Mouse (Mus musculus) lung, embryonic 15.5 days (tissue): Measurements from ENCODE around the gene Clk4. TPM values are rescaled to one million over a fixed set of nuclear protein-coding genes. Genes with fewer than 3 reads are reported as not detected.
A peak's percentile ranks its signal among the peaks of the same experiment; 100 is the strongest.

ENCODE experiments used
- ATAC-seq: fragments of 200-750 bp; cut with Nextera tagmentation; 2 replicates; pipeline ENCODE4 v1.8.0; 2017; ENCODE audit warnings: moderate number of reproducible peaks, borderline replicate concordance; ENCODE audit not compliant: low FRiP score, low TSS enrichment; ENCODE audit errors: extremely low read depth
- H3K27ac ChIP-seq: fragments of 300-500 bp; sonication (generic); 2 replicates; pipeline ENCODE4 v1.5.1; 2015; ENCODE audit warnings: moderate library complexity, mild to moderate bottlenecking, inconsistent platforms
- H3K27me3 ChIP-seq: fragments of 300-500 bp; sonication (generic); 2 replicates; pipeline ENCODE4 v1.6.1; 2015; ENCODE audit warnings: inconsistent platforms
- H3K36me3 ChIP-seq: fragments of 300-500 bp; sonication (generic); 2 replicates; pipeline ENCODE4 v1.6.1; 2015; ENCODE audit warnings: inconsistent platforms
- H3K4me1 ChIP-seq: fragments of 300-500 bp; sonication (generic); 2 replicates; pipeline ENCODE4 v1.6.1; 2015; ENCODE audit warnings: inconsistent platforms
- H3K4me2 ChIP-seq: fragments of 300-500 bp; sonication (generic); 2 replicates; pipeline ENCODE4 v1.6.1; 2015; ENCODE audit warnings: inconsistent platforms, mild to moderate bottlenecking, moderate library complexity
- H3K4me3 ChIP-seq: fragments of 300-500 bp; sonication (generic); 2 replicates; pipeline ENCODE4 v1.5.1; 2015; ENCODE audit warnings: mild to moderate bottlenecking, inconsistent platforms
- H3K9ac ChIP-seq: fragments of 300-500 bp; sonication (generic); 2 replicates; pipeline ENCODE4 v1.6.1; 2015; ENCODE audit warnings: inconsistent platforms
- H3K9me3 ChIP-seq: fragments of 300-500 bp; sonication (generic); 2 replicates; pipeline ENCODE4 v1.6.1; 2016; ENCODE audit warnings: inconsistent platforms
- WGBS: fragments of 180-500 bp; shearing (Covaris S2); methylation state at CpG from one replicate; pipeline ENCODE4 v1.1.7; 2015; 5-methylcytosine and 5-hydroxymethylcytosine counted together
- polyA plus RNA-seq: library from polyadenylated mRNA; unstranded; fragments of >200 nt; fragmentation: Nextera tagmentation; extraction: Ambion mirVana; gene quantifications from 2 replicates; pipeline ENCODE4 v1.2.1, GENCODE M21; 2015

The Clk4 gene
- polyA plus RNA-seq, 1 experiment from 2014 or later = 108 TPM

- H3K36me3 ChIP-seq = peaks cover 14% of the 10 kb centered on the region
- no peaks in the 10 kb centered on the region for H3K27me3 ChIP-seq
- H3K4me3 ChIP-seq = peak overlapping the region; percentile 69; the same call in 1 of the 2 replicates
- no peak overlapping the region for H3K27ac ChIP-seq
- H3K4me1 ChIP-seq = peaks cover 29% of the 10 kb centered on the region
- H3K9ac ChIP-seq = no peak overlapping the region
- peak overlapping the region; percentile 86 for H3K4me2 ChIP-seq
- no peaks in the 10 kb centered on the region for H3K9me3 ChIP-seq
- ATAC-seq = no peak
- WGBS = 43% methylated on average over 3 of the region's 3 CpGs
Observed at GRCm38 (mm10) chr11:51265326-51265725, 3.8 kb downstream of the Clk4 start.

GRCm38 (mm10) chr11:51274418-51274817 lies 12.9 kb downstream of the Clk4 start:
- H3K4me2 ChIP-seq = no peak overlapping the region
- no peak overlapping the region for H3K27ac ChIP-seq
- H3K36me3 ChIP-seq = peaks cover 70% of the 10 kb centered on the region
- no peak overlapping the region for H3K4me3 ChIP-seq
- no peak overlapping the region for H3K9ac ChIP-seq
- H3K27me3 ChIP-seq = no peaks in the 10 kb centered on the region
- ATAC-seq = no peak
- H3K9me3 ChIP-seq = no peaks in the 10 kb centered on the region
- no peaks in the 10 kb centered on the region for H3K4me1 ChIP-seq
- WGBS = 83% methylated on average over 1 of the region's 1 CpGs

GRCm38 (mm10) chr11:51289564-51290041 lies 28.1 kb downstream of the Clk4 start, which contains the start of gene Col23a1:
Gene Col23a1 (plus strand): TSS chr11:51289920.
- H3K9ac ChIP-seq = peak within 1 kb of the TSS; percentile 71
- H3K9me3 ChIP-seq = no peaks in the 10 kb centered on the region
- peak within 1 kb of the TSS; percentile 81 for H3K27ac ChIP-seq
- peak; percentile 95 for ATAC-seq
- H3K27me3 ChIP-seq = peaks cover 14% of the 10 kb centered on the region; the same call in 1 of the 2 replicates
- under 1% methylated on average over 38 of the region's 38 CpGs for WGBS
- H3K36me3 ChIP-seq = 0 out of 2 replicates have a peak, but pooled peaks cover 3% of the 10 kb centered on the region
- peak within 1 kb of the TSS; percentile 72 for H3K4me3 ChIP-seq
- peaks cover 24% of the 10 kb centered on the region for H3K4me1 ChIP-seq
- peak within 1 kb of the TSS; percentile 95 for H3K4me2 ChIP-seq

GRCm38 (mm10) chr11:51290066-51290955 lies 28.8 kb downstream of the Clk4 start:
- WGBS = 1% methylated on average over 73 of the region's 74 CpGs
- Histone ChIP-seq H3K4me3 (peak overlapping the region; percentile 72), H3K4me2 (peak overlapping the region; percentile 95), H3K27me3 (peaks cover 14% of the 10 kb centered on the region; the same call in 1 of the 2 replicates), H3K36me3 (0 out of 2 replicates have a peak, but pooled peaks cover under 1% of the 10 kb centered on the region), H3K9me3 (no peaks in the 10 kb centered on the region), H3K4me1 (peaks cover 24% of the 10 kb centered on the region), H3K9ac (peak overlapping the region; percentile 71), H3K27ac (peak overlapping the region; percentile 81)
- peak; percentile 79 for ATAC-seq

- H3K4me3 ChIP-seq = no peak overlapping the region
- H3K4me2 ChIP-seq = no peak overlapping the region
- no peak overlapping the region for H3K9ac ChIP-seq
- H3K36me3 ChIP-seq = no peaks in the 10 kb centered on the region
- peaks cover 14% of the 10 kb centered on the region; the same call in 1 of the 2 replicates for H3K27me3 ChIP-seq
- ATAC-seq = no peak
- no peaks in the 10 kb centered on the region for H3K9me3 ChIP-seq
- no peak overlapping the region for H3K27ac ChIP-seq
- WGBS = 59% methylated on average over 2 of the region's 2 CpGs
- peaks cover 23% of the 10 kb centered on the region for H3K4me1 ChIP-seq
Observed at GRCm38 (mm10) chr11:51293956-51294530, 32.5 kb downstream of the Clk4 start.

GRCm38 (mm10) chr11:51295742-51296141 lies 34.2 kb downstream of the Clk4 start:
- Histone ChIP-seq H3K4me1 (peaks cover 13% of the 10 kb centered on the region), H3K4me2 (no peak overlapping the region), H3K27me3 (peaks cover 9% of the 10 kb centered on the region; the same call in 1 of the 2 replicates), H3K9ac (no peak overlapping the region), H3K4me3 (no peak overlapping the region), H3K36me3 (no peaks in the 10 kb centered on the region), H3K9me3 (no peaks in the 10 kb centered on the region), H3K27ac (no peak overlapping the region)
- 75% methylated on average over 3 of the region's 3 CpGs for WGBS
- no peak for ATAC-seq

- no peak for ATAC-seq
- 82% methylated on average over 4 of the region's 4 CpGs for WGBS
Observed at GRCm38 (mm10) chr11:51298691-51299090, 37.2 kb downstream of the Clk4 start.

GRCm38 (mm10) chr11:51302396-51302795 lies 40.9 kb downstream of the Clk4 start:
- no peak overlapping the region for H3K9ac ChIP-seq
- H3K9me3 ChIP-seq = no peaks in the 10 kb centered on the region
- no peaks in the 10 kb centered on the region for H3K4me1 ChIP-seq
- 69% methylated on average over 5 of the region's 5 CpGs for WGBS
- no peak overlapping the region for H3K27ac ChIP-seq
- no peak for ATAC-seq
- H3K4me2 ChIP-seq = no peak overlapping the region
- H3K27me3 ChIP-seq = no peaks in the 10 kb centered on the region
- no peak overlapping the region for H3K4me3 ChIP-seq
- no peaks in the 10 kb centered on the region for H3K36me3 ChIP-seq

More at GRCm38 (mm10) chr11:51298691-51299090, 37.2 kb downstream of the Clk4 start:
- no peak overlapping the region for H3K9ac ChIP-seq
- no peak overlapping the region for H3K27ac ChIP-seq
- no peak overlapping the region for H3K4me2 ChIP-seq
- H3K36me3 ChIP-seq = no peaks in the 10 kb centered on the region
- H3K4me1 ChIP-seq = peaks cover 6% of the 10 kb centered on the region; the same call in 1 of the 2 replicates
- no peaks in the 10 kb centered on the region for H3K27me3 ChIP-seq
- H3K9me3 ChIP-seq = no peaks in the 10 kb centered on the region
- no peak overlapping the region for H3K4me3 ChIP-seq

GRCm38 (mm10) chr11:51303981-51304553 lies 42.5 kb downstream of the Clk4 start:
- no peaks in the 10 kb centered on the region for H3K27me3 ChIP-seq
- no peaks in the 10 kb centered on the region for H3K36me3 ChIP-seq
- no peak overlapping the region for H3K27ac ChIP-seq
- no peaks in the 10 kb centered on the region for H3K9me3 ChIP-seq
- no peak overlapping the region for H3K4me3 ChIP-seq
- H3K4me2 ChIP-seq = no peak overlapping the region
- peaks cover 7% of the 10 kb centered on the region for H3K4me1 ChIP-seq
- 60% methylated on average over 12 of the region's 12 CpGs for WGBS
- no peak for ATAC-seq
- no peak overlapping the region for H3K9ac ChIP-seq

- Histone ChIP-seq H3K4me2 (no peak overlapping the region), H3K9me3 (no peaks in the 10 kb centered on the region), H3K36me3 (no peaks in the 10 kb centered on the region), H3K27me3 (no peaks in the 10 kb centered on the region), H3K27ac (no peak overlapping the region), H3K4me3 (no peak overlapping the region), H3K9ac (no peak overlapping the region), H3K4me1 (peaks cover 7% of the 10 kb centered on the region)
- 29% methylated on average over 5 of the region's 5 CpGs for WGBS
- no peak for ATAC-seq
Observed at GRCm38 (mm10) chr11:51308306-51308705, 46.8 kb downstream of the Clk4 start.

GRCm38 (mm10) chr11:51311846-51312245 lies 50.3 kb downstream of the Clk4 start:
- Histone ChIP-seq H3K4me3 (no peak overlapping the region), H3K36me3 (no peaks in the 10 kb centered on the region), H3K4me2 (no peak overlapping the region), H3K4me1 (peaks cover 7% of the 10 kb centered on the region), H3K27me3 (no peaks in the 10 kb centered on the region), H3K9ac (no peak overlapping the region), H3K9me3 (no peaks in the 10 kb centered on the region), H3K27ac (no peak overlapping the region)
- no peak for ATAC-seq
- 80% methylated on average over 8 of the region's 8 CpGs for WGBS
